Mouse (Mus musculus) lung, postnatal 0 days (tissue): ENCODE measurements around the gene Uncx.

ENCODE experiments used
- CTCF ChIP-seq: IDR thresholded peaks from 2 replicates; pipeline ENCODE4 v1.5.1; 2016; ENCODE audit warnings: antibody characterized with exemption, mild to moderate bottlenecking
- EP300 ChIP-seq: IDR thresholded peaks from 2 replicates; pipeline ENCODE4 v1.6.1; 2016; ENCODE audit warnings: antibody characterized with exemption, mild to moderate bottlenecking, control low read depth

DNA sequence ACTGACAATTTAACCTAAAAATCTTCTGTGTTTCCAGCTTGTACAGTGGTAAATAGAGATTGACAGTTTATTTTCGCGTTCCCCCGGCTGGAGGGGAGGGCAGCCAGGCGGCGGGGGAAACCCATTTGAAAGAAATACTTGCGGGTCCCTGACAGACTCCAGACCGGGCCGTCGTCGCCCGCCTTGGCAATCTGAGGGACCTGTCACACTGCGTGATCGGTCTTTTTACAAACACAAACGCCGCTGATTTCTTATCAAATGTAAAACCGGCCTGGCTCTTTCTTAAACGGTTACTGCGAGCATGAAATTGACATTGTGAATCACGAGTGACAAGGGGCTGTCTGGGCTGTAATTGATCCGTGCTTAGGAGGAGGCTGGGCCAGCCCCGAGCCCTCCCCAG lies 50.5 kb downstream of the Uncx start:
- no peak for TF ChIP-seq CTCF
- TF ChIP-seq EP300, result no peak
